Mouse (Mus musculus) frontal cortex, postnatal 14 days (tissue): Measurements from ENCODE around the gene Gm16442.
"Not testable (repeated sequence)": the region's sequence is repeated elsewhere in the genome, so short reads cannot be mapped to it uniquely, and the experiment has no call there.

Experiments used
- DNase-seq, 2 experiments: peaks; one replicate each; pipeline ENCODE4 v3.0.0; 2022; ENCODE audit warnings: low spot score in 2 of 2

The Gm16442 gene

DNA sequence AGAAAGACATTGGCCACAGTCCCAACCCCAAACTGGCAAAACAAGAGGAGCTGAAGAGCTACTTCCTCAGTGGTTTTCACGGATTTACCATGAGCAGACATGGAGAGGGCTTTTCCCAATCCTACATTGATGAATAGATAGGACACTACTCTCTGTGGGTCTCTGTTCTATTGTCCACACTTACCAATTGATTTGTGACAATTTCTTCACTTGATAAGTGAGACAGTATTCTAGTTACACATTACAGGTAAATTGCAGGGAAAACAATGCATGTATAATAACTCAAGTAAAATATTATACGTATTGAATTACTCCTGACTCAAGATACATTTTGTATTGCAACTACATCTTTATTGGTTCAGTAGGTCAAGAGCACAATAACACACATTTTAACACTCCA is at the start of gene Gm16442:
Gm16442 (minus strand) TSS at position 101 of the 400 bp plus-strand sequence.
- DNase-seq = not testable (repeated sequence)

GRCm38 (mm10) chr7:20168277-20168676 is 45.9 kb upstream of the Gm16442 start, which contains the start of gene Vmn1r94:
Gene Vmn1r94, minus strand, starts transcription at chr7:20168377.
- DNase-seq = not testable (repeated sequence)

DNA sequence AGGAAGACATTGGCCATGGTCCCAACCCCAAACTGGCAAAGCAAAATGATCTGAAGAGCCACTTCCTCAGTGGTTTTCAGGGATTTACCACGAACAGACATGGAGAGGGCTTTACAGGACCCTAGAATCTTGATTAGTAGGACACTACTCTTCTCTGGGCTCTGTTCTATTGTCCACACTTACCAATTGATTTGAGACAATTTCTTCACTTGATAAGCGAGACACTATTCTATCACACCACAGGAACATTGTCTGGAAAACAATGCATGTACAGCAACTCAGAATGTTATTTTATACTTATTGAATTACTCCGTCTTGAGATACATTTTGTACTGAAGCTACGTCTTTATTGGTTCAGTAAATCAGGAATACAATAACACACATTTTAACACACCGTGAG is 16.6 kb upstream of the Gm16442 start, which contains the start of gene Vmn1r93:
Vmn1r93 (minus strand) TSS at position 101 of the 400 bp plus-strand sequence.
- not testable (repeated sequence) for DNase-seq

- DNase-seq = not testable (repeated sequence)
Measured at GRCm38 (mm10) chr7:20099380-20099779, 23.0 kb downstream of the Gm16442 start, which contains the start of gene Vmn1r91. Gene Vmn1r91, plus strand, starts transcription at chr7:20099680.

DNA sequence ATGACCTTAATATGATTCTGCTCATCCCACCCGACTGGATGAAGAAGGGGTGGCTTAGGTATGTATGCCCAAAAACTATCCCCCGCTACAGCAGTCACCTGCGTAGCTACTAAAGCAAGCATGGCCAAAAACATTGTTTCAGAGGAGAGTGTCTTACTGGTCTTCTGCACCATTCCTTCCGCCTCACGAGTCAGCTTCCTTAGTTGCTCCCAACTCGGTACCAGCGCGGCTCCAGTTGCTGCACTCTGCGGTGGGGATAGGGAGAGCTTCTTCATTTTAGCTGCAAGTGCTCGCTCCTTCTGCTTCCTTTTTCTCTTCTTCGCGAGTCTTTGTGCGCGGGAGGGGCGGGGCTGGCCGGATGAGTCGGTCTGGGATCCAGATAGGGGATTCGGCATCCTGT is 44.3 kb downstream of the Gm16442 start:
- not testable (repeated sequence) for DNase-seq
